In the genomic region with DNA sequence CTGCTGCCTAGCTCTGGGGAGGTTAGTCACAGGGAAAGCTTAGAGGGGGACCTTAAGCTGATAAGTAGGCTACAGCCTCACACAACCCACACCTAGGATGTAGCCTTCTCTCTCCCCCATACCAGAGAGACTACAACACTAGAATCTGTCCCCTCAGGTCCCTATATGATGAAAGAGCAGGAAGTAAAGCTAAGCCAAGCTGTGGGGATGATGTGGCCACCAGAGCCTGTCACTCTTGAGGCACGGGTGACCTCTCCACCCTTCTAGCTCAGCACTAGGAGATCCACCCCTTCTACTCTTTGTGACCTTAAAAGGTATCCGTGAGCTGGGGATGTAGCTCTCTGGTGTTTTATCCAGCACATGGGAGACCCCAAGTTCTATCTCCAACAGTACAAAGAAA, we compare ENCODE assay signal across 21 mouse cellular contexts. TPM values are rescaled to one million over a fixed set of nuclear protein-coding genes. Genes with fewer than 3 reads are reported as not detected.
"Had no signal": no experiment of that assay in that cellular context is flagged by ENCODE, and none has a peak within 500 bp of the region (broad histone marks: within the 10 kb centered on the region; RNA-seq: fewer than 3 reads in every experiment).

No protein-coding gene starts in this region.

- DNase-seq: kidney, adult 2 months; kidney, postnatal 25 days; layer of hippocampus, adult 9-11 months; lung, embryonic 14.5 days; lung, postnatal 10 days; lung, postnatal 4 days; midbrain, embryonic 14.5 days; right cerebral cortex, adult 18-20 months; right cerebral cortex, postnatal 14 days; right cerebral cortex, postnatal 4 days; thymus, adult 2 months; thymus, postnatal 14 days; thymus, postnatal 4 days had no signal

- H3K27ac ChIP-seq: kidney, postnatal 0 days; layer of hippocampus, adult 2 months had no signal

- H3K4me3 ChIP-seq: layer of hippocampus, adult 2 months; megakaryocyte, embryonic 14.5 days had no signal

- ATAC-seq: intestine, postnatal 0 days had no signal

- H3K4me2 ChIP-seq: liver, embryonic 11.5 days; lung, embryonic 14.5 days; midbrain, embryonic 11.5 days had no signal

- H3K9ac ChIP-seq: lung, embryonic 14.5 days had no signal

- H3K9me3 ChIP-seq: megakaryocyte, embryonic 14.5 days had no signal

RNA-seq across cellular contexts. Expression of a gene that starts 1.1 kb away (rescaled TPM):
- total RNA-seq: midbrain, postnatal 0 days had no signal
- polyA plus RNA-seq: limb, embryonic 11.5 days; lung, embryonic 14.5 days; midbrain, embryonic 14.5 days had no signal
